Mouse (Mus musculus): ENCODE measurements around the gene Nup93. TPM values are rescaled to one million over a fixed set of nuclear protein-coding genes. Genes with fewer than 3 reads are reported as not detected.

Gene Nup93
- total and polyA plus RNA-seq, 2 experiments from 2014 or later = 36.7 to 43.7 TPM

DNA sequence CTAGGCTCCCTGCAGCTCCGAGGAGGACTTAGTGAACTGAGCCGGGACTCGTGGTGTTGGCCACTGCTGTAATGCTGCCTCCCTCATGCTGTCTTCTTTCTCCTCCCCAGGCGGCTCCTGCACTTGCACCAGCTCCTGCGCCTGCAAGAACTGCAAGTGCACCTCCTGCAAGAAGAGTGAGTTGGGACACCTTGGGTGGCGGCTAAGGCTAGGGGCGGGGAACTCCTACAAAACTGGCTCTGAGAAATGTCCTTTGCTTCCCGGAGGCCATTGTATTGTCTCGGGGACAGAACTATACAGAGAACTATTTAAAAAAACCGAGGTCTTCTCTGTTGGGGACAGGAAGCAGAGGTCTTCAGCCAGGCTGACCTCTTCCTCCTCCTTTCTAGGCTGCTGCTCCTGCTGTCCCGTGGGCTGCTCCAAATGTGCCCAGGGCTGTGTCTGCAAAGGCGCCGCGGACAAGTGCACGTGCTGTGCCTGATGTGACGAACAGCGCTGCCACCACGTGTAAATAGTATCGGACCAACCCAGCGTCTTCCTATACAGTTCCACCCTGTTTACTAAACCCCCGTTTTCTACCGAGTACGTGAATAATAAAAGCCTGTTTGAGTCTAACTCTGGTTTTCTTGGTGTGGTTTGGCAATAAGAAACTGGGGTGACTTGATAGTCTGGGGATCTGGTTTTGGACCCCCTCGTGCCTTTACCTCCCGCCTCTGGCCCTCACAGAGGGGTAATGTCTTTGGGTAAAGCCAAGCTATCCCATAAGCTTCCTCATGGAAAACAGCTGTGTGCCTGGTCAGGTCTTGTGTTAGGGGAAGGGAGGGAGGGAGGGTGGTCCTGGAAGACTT, 34.4 kb upstream of the Nup93 start:
- ATAC-seq (no peak), DNase-seq (no peak)
- H3K9me3 ChIP-seq (ENCODE audit: low read length) = no peaks in the 10 kb centered on the region
- H3K27ac ChIP-seq (ENCODE audit: low read depth, low read length) = peak overlapping the region; percentile 11
- WGBS = 6% methylated on average over 25 of the region's 25 CpGs
- peak overlapping the region; percentile 39 for H3K4me3 ChIP-seq (ENCODE audit: low read depth, low read length)
- peak overlapping the region; percentile 75 for H3K4me2 ChIP-seq (ENCODE audit: low read depth)
- H3K36me3 ChIP-seq (ENCODE audit: insufficient read depth) = no peaks in the 10 kb centered on the region
- TF ChIP-seq CTCF (IDR thresholded peaks at IDR 0.05; ENCODE audit: low read depth) = no peak
- peak overlapping the region; percentile 35 for H3K9ac ChIP-seq
- peaks cover 31% of the 10 kb centered on the region for H3K27me3 ChIP-seq (ENCODE audit: insufficient read depth, low read length)
- H3K4me1 ChIP-seq (ENCODE audit: insufficient read depth) = no peaks in the 10 kb centered on the region

DNA sequence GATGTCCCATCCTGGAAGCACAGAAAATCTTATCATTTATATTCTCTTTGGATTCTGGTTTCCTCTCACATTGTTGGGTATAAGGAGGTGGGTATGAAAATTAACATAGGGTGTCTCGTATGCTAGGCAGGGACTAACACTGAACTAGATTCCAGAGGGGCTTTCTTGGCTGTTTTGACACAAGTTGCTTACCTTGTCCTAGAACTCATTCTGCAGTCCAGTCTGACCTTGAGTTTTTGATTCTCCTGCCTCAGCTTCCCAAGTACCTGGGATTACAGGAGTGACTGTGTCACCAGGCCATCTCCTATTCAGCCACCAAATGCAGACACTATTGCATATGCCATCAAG, 33.8 kb upstream of the Nup93 start:
- no peaks in the 10 kb centered on the region for H3K36me3 ChIP-seq (ENCODE audit: insufficient read depth)
- H3K9ac ChIP-seq = no peak overlapping the region
- 80% methylated on average over 1 of the region's 1 CpGs for WGBS
- H3K9me3 ChIP-seq (ENCODE audit: low read length) = no peaks in the 10 kb centered on the region
- TF ChIP-seq CTCF (IDR thresholded peaks at IDR 0.05; ENCODE audit: low read depth) = no peak
- H3K27ac ChIP-seq (ENCODE audit: low read depth, low read length) = no peak overlapping the region
- DNase-seq = no peak
- H3K27me3 ChIP-seq (ENCODE audit: insufficient read depth, low read length) = peaks cover 31% of the 10 kb centered on the region
- no peak for ATAC-seq
- H3K4me2 ChIP-seq (ENCODE audit: low read depth) = peak overlapping the region; percentile 75; the same call in 1 of the 2 replicates
- H3K4me3 ChIP-seq (ENCODE audit: low read depth, low read length) = peak overlapping the region; percentile 39; the same call in 1 of the 2 replicates
- no peaks in the 10 kb centered on the region for H3K4me1 ChIP-seq (ENCODE audit: insufficient read depth)

DNA sequence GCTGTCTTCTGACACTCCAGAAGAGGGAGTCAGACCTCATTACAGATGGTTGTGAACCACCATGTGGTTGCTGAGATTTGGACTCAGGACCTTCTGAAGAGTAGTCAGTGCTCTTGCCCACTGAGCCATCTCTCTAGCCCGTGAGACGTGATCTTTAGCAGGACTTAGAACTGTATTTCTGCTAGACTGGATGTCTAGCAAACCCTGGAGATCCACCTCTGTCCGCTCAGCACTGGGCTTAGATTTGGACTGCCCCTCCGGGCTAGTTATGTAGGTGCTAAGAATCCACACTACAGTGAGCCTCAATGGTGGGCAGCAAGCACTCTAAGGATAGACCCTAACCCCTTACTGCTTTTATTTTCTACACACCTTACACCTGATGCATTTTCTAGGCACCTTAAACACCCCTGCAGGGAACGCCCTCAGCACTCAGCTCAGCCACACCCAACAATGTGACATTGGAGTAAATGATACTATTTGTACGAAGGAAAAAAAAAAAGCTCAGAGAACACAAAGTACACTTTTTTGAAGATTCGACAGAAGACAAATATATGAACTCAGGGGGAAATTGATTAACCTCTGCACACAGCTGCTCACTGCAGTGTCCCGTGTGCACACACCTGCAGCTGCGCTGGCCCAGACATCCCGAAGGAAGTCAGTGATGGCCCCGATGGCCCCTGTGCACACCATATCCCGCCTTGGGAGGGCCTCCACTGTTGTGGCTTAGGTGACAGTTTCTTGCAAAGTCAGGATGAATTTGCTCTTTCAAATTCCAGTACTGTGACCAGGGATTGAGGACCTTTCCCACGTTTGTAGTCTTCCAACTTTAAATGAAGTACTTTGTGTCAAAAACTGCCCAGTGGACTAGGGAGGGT, 32.1 kb upstream of the Nup93 start:
- H3K27me3 ChIP-seq (ENCODE audit: insufficient read depth, low read length) = peaks cover 36% of the 10 kb centered on the region
- no peak for TF ChIP-seq CTCF (IDR thresholded peaks at IDR 0.05; ENCODE audit: low read depth)
- H3K4me2 ChIP-seq (ENCODE audit: low read depth) = no peak overlapping the region
- no peaks in the 10 kb centered on the region for H3K4me1 ChIP-seq (ENCODE audit: insufficient read depth)
- no peak overlapping the region for H3K27ac ChIP-seq (ENCODE audit: low read depth, low read length)
- no peaks in the 10 kb centered on the region for H3K9me3 ChIP-seq (ENCODE audit: low read length)
- no peaks in the 10 kb centered on the region for H3K36me3 ChIP-seq (ENCODE audit: insufficient read depth)
- no peak for ATAC-seq
- WGBS = 74% methylated on average over 13 of the region's 13 CpGs
- H3K9ac ChIP-seq = no peak overlapping the region
- no peak for DNase-seq
- no peak overlapping the region for H3K4me3 ChIP-seq (ENCODE audit: low read depth, low read length)

DNA sequence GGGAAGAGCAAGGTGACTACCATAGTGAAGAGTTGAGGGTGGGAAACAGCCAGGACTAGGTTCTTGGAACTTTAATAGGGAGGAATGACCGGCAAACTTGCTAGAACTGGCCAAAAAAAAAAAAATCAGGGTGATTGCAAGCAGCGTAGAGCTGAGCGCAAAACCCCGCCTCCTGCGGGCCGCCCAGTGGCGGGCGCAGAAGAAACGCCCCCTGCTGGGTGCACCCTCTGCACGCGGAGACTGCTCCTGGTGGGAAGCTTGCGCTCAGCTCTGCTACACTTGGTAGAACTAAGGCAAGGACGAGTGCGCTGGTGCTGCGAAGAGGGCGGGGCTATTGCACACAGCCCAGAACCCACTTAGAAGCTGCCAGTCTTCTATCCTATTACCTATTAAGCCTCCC, 31.2 kb upstream of the Nup93 start:
- peak; percentile 67 for ATAC-seq
- Histone ChIP-seq H3K27me3 (ENCODE audit: insufficient read depth, low read length) (peaks cover 36% of the 10 kb centered on the region), H3K4me1 (ENCODE audit: insufficient read depth) (no peaks in the 10 kb centered on the region), H3K9me3 (ENCODE audit: low read length) (no peaks in the 10 kb centered on the region), H3K27ac (ENCODE audit: low read depth, low read length) (no peak overlapping the region), H3K36me3 (ENCODE audit: insufficient read depth) (no peaks in the 10 kb centered on the region), H3K4me2 (ENCODE audit: low read depth) (peak overlapping the region; percentile 29; the same call in 1 of the 2 replicates), H3K4me3 (ENCODE audit: low read depth, low read length) (no peak overlapping the region), H3K9ac (no peak overlapping the region)
- under 1% methylated on average over 16 of the region's 16 CpGs for WGBS
- TF ChIP-seq CTCF (IDR thresholded peaks at IDR 0.05; ENCODE audit: low read depth) = peak; percentile 68
- DNase-seq = peak; percentile 73

DNA sequence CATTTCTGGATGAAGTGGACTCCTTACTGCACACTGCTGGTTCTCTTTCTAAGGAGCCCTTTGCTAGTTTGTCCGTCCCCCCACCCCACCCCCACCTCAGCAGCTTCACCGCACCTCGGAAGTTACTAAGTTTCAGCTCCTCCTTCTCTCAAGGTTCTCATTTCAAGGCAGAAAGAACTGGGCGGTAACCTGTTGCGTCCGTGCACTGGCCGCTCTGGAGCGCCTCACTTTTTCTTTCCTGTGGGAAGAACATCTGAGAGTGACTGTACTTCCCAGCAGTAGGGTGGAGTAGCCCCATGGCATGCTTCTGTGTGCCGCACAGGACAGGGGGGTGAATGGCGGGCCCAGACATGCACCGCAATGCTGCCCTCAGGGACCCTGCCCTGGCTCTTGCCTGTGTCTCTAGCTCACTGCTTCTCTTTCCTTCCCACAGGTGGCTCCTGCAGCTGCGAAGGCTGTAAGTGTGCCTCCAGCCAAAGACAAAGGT, 30.0 kb upstream of the Nup93 start:
- no peak for TF ChIP-seq CTCF (IDR thresholded peaks at IDR 0.05; ENCODE audit: low read depth)
- no peak for DNase-seq
- ATAC-seq = no peak
- Histone ChIP-seq H3K36me3 (ENCODE audit: insufficient read depth) (no peaks in the 10 kb centered on the region), H3K4me3 (ENCODE audit: low read depth, low read length) (no peak overlapping the region), H3K9ac (no peak overlapping the region), H3K9me3 (ENCODE audit: low read length) (no peaks in the 10 kb centered on the region), H3K4me2 (ENCODE audit: low read depth) (no peak overlapping the region), H3K4me1 (ENCODE audit: insufficient read depth) (no peaks in the 10 kb centered on the region), H3K27ac (ENCODE audit: low read depth, low read length) (no peak overlapping the region), H3K27me3 (ENCODE audit: insufficient read depth, low read length) (peaks cover 28% of the 10 kb centered on the region)
- WGBS = 41% methylated on average over 12 of the region's 12 CpGs

DNA sequence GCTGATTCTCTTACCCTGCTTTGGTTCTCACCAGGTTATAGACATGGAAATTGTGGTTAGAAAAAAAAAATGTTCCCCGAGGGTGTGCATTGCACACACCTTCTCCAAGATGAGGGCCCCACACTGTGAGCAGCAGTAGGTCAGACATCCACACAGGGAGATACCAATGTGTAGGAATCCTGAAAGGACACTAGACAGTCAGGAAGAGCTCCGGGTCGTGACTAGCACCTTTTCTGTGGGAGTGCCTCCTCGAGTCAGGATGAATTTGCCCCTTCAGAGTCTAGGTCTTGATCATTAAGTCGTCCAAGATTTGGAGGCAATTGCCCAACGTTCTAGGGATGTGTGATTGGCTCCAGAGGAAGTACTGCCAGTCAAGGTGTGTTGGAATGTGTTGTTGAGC, 28.6 kb upstream of the Nup93 start:
- Histone ChIP-seq H3K27ac (ENCODE audit: low read depth, low read length) (no peak overlapping the region), H3K9me3 (ENCODE audit: low read length) (no peaks in the 10 kb centered on the region), H3K9ac (no peak overlapping the region), H3K4me2 (ENCODE audit: low read depth) (no peak overlapping the region), H3K4me1 (ENCODE audit: insufficient read depth) (no peaks in the 10 kb centered on the region), H3K27me3 (ENCODE audit: insufficient read depth, low read length) (peaks cover 24% of the 10 kb centered on the region), H3K4me3 (ENCODE audit: low read depth, low read length) (no peak overlapping the region), H3K36me3 (ENCODE audit: insufficient read depth) (no peaks in the 10 kb centered on the region)
- ATAC-seq = no peak
- no peak for DNase-seq
- 75% methylated on average over 6 of the region's 6 CpGs for WGBS
- TF ChIP-seq CTCF (IDR thresholded peaks at IDR 0.05; ENCODE audit: low read depth) = no peak

Data from forebrain, postnatal 0 days (tissue).